Mouse (Mus musculus) central nervous system, embryonic 18 days (tissue): ENCODE results near the gene Paqr3. TPM values are rescaled to one million over a fixed set of nuclear protein-coding genes. Genes with fewer than 3 reads are reported as not detected.

Experiments used
- polyA plus RNA-seq: library from polyadenylated mRNA; depleted of rRNA; stranded (reverse); fragments of >200 nt; gene quantifications from 2 replicates; pipeline ENCODE4 v1.2.3, GENCODE M21; 2012; rRNA removed

Gene Paqr3
- polyA plus RNA-seq, result 26.1 and 28.9 TPM in 2 replicates

DNA sequence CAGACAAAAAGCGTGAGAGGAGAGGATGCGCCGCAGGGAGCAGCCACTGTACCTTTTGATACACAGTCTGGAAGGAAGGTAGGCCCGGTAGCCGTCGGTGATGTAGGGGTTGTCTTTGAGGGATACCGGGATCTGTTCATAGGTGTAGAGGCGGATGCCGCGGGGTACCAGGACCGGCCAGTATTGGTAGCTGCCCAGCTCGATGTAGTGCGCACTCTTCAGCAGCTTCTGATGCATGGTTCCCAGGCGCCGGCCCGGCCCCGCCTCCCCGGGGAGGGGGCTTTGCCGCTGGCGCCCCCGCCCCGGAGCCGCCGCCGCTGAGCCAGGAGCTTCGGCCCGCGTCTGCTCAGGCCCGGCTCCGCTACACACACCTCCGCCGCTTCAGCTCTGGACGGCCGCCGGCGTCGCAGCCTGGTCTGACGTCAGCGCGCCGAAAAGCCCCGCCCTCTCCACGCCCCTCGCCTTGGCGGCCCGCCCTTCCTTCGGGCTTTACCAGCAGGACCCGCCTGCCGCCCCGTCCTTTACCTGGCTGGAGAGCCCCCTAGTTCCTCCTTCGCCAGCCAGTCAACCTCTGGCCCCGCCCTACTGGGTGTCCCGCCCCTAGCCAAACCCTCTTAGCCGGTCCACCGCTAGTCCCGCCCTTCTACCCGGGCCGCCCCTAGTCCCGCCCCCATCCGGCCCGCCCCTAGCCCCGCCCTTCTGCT is at the start of gene Paqr3:
Paqr3 (minus strand) TSS at position 390 of the 704 bp plus-strand sequence.

Other genes with a start within 250 kb of the Paqr3 start
- 7.9 and 8.6 TPM in 2 replicates for gene Bmp2k, start 113.9 kb downstream of the Paqr3 start, polyA plus RNA-seq